Mouse (Mus musculus) myocyte (in vitro differentiated cells): ENCODE results near the gene Sdsl. TPM values are rescaled to one million over a fixed set of nuclear protein-coding genes. Genes with fewer than 3 reads are reported as not detected.

Source experiments
- H3K27me3 ChIP-seq: one replicate; pipeline ENCODE4 v1.6.1; 2011; ENCODE audit not compliant: control insufficient read depth, insufficient read depth, insufficient read length
- H3K36me3 ChIP-seq: one replicate; pipeline ENCODE4 v1.6.1; 2011; ENCODE audit not compliant: control insufficient read depth, insufficient read depth
- H3K4me2 ChIP-seq: one replicate; pipeline ENCODE4 v1.6.1; 2011; ENCODE audit warnings: low read depth, control low read depth
- H3K4me3 ChIP-seq: one replicate; pipeline ENCODE4 v1.5.1; 2011; ENCODE audit warnings: mild to moderate bottlenecking, control low read depth, moderate library complexity
- H3K79me2 ChIP-seq: one replicate; pipeline ENCODE4 v1.6.1; 2011; ENCODE audit not compliant: control insufficient read depth, insufficient read depth
- H3ac ChIP-seq: one replicate; pipeline ENCODE4 v1.6.1; 2011; ENCODE audit not compliant: control insufficient read depth, insufficient read length
- CEBPB ChIP-seq: IDR thresholded peaks from 2 replicates; pipeline ENCODE4 v1.6.1; 2011; ENCODE audit warnings: mild to moderate bottlenecking, moderate library complexity; ENCODE audit not compliant: poor library complexity, insufficient read depth, severe bottlenecking
- E2F4 ChIP-seq: IDR thresholded peaks from one replicate; pipeline ENCODE4 v1.6.1; 2011; ENCODE audit warnings: mild to moderate bottlenecking, control low read depth, moderate library complexity; ENCODE audit not compliant: insufficient read depth
- MAX ChIP-seq: IDR thresholded peaks from one replicate; pipeline ENCODE4 v1.6.1; 2011; ENCODE audit warnings: low read depth, mild to moderate bottlenecking, control low read depth
- MYOD1 ChIP-seq, 3 experiments: IDR thresholded peaks; one replicate each; pipeline ENCODE4 v1.6.1; 2011; ENCODE audit warnings: control low read depth in 2 of 3, low read depth in 2 of 3, mild to moderate bottlenecking in 2 of 3, moderate library complexity in 1 of 3; ENCODE audit not compliant: insufficient read length in 2 of 3, control insufficient read depth in 1 of 3
- MYOG ChIP-seq, 3 experiments: IDR thresholded peaks; one replicate each; pipeline ENCODE4 v1.6.1; 2011; ENCODE audit warnings: control low read depth in 2 of 3, low read depth in 2 of 3, mild to moderate bottlenecking in 2 of 3; ENCODE audit not compliant: insufficient read length in 2 of 3, control insufficient read depth in 1 of 3, insufficient read depth in 1 of 3
- POLR2A ChIP-seq: IDR thresholded peaks from one replicate; pipeline ENCODE4 v1.6.1; 2011; ENCODE audit warnings: low read depth, mild to moderate bottlenecking, control low read depth, moderate library complexity; ENCODE audit not compliant: insufficient read length
- POLR2AphosphoS2 ChIP-seq: IDR thresholded peaks from one replicate; pipeline ENCODE4 v1.6.1; 2011; ENCODE audit warnings: low read depth, control low read depth; ENCODE audit not compliant: insufficient read length
- REST ChIP-seq: IDR thresholded peaks from one replicate; pipeline ENCODE4 v1.6.1; 2011; ENCODE audit warnings: mild to moderate bottlenecking, control low read depth, moderate library complexity; ENCODE audit not compliant: insufficient read depth, insufficient read length
- SRF ChIP-seq: IDR thresholded peaks from one replicate; pipeline ENCODE4 v1.6.1; 2011; ENCODE audit warnings: low read depth; ENCODE audit not compliant: control insufficient read depth, insufficient read length
- TCF12 ChIP-seq: IDR thresholded peaks from one replicate; pipeline ENCODE4 v1.6.1; 2011; ENCODE audit warnings: mild to moderate bottlenecking, control low read depth; ENCODE audit not compliant: poor library complexity, insufficient read depth, severe bottlenecking
- TCF3 ChIP-seq: IDR thresholded peaks from one replicate; pipeline ENCODE4 v1.6.1; 2011; ENCODE audit warnings: low read depth, control low read depth; ENCODE audit not compliant: insufficient read length
- USF1 ChIP-seq: IDR thresholded peaks from one replicate; pipeline ENCODE4 v1.6.1; 2011; ENCODE audit warnings: low read depth, mild to moderate bottlenecking, control low read depth, moderate library complexity
- polyA plus RNA-seq: library from polyadenylated mRNA; unstranded; fragments of >200 nt; fragmentation: generic; extraction: Trizol; gene quantifications from one replicate; pipeline ENCODE4 v1.2.1, GENCODE M21; 2012; ENCODE audit warnings: missing spikeins

Sdsl gene
- polyA plus RNA-seq, 1 experiment: 1.4 TPM

DNA sequence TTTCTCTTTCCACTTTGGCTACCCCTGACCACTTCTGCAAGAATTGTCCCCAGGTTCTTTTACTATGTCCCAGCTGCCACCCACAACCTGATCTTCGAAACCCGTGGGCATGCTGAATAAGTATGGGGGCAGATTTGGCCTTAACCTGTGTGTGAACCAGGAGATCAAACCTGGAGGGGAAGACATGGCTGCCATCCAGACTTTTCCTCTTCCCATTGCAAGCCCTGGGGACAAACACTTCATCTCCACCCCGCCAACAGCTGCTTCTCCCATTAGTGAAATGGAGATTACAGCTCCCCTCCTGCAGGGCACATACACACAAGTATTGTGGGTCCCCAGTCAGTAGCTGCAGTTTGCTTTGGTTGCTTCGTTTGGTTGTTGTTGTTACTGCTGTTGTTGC, 34.7 kb upstream of the Sdsl start:
- Histone ChIP-seq H3K4me3 (no peak overlapping the region), H3K79me2 (peaks cover 5% of the 10 kb centered on the region), H3K27me3 (no peaks in the 10 kb centered on the region), H3K36me3 (no peaks in the 10 kb centered on the region), H3K4me2 (no peak overlapping the region), H3ac (no peak overlapping the region)
- no peak for TF ChIP-seq CEBPB
- no peak for TF ChIP-seq TCF12
- no peak for TF ChIP-seq SRF
- no peak for TF ChIP-seq TCF3
- TF ChIP-seq MYOD1 (IDR thresholded peaks at IDR 0.05; ENCODE audit: control insufficient read depth in 1 of 3, insufficient read length in 2 of 3, low read depth in 2 of 3): no peak
- no peak for TF ChIP-seq USF1
- TF ChIP-seq REST: no peak
- no peak for TF ChIP-seq MYOG (IDR thresholded peaks at IDR 0.05; ENCODE audit: control insufficient read depth in 1 of 3, insufficient read depth in 1 of 3, insufficient read length in 2 of 3, low read depth in 2 of 3)
- no peak for TF ChIP-seq POLR2A
- no peak for TF ChIP-seq POLR2AphosphoS2
- no peak for TF ChIP-seq MAX
- TF ChIP-seq E2F4: no peak

DNA sequence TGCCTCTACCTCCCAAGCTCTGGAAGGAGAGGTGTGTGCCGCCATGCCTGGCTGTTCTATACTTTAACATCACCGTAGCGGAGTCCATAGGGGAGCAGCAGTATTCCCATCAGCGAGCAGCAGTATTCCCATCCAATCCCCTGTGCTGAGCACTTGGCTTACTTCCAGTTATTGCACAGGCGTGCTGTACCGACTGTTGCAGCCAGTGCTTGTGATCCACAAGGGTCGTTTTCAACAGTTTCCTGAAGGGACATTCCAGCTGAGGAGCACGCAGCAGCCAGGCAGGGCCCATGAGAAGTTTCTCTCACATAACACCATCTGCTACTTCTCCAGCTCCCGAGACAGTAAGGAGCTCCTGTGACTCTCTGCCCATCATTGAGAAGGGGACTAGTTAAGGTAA, 33.9 kb upstream of the Sdsl start:
- no peaks in the 10 kb centered on the region for H3K36me3 ChIP-seq
- no peak overlapping the region for H3K4me2 ChIP-seq
- no peak overlapping the region for H3K4me3 ChIP-seq
- TF ChIP-seq POLR2AphosphoS2 (no peak), E2F4 (no peak), TCF12 (no peak), MYOD1 (IDR thresholded peaks at IDR 0.05; ENCODE audit: control insufficient read depth in 1 of 3, insufficient read length in 2 of 3, low read depth in 2 of 3) (no peak), REST (no peak), MAX (no peak), CEBPB (no peak), SRF (no peak), MYOG (IDR thresholded peaks at IDR 0.05; ENCODE audit: control insufficient read depth in 1 of 3, insufficient read depth in 1 of 3, insufficient read length in 2 of 3, low read depth in 2 of 3) (no peak), POLR2A (no peak), USF1 (no peak), TCF3 (no peak)
- H3K79me2 ChIP-seq: no peaks in the 10 kb centered on the region
- H3ac ChIP-seq: no peak overlapping the region
- no peaks in the 10 kb centered on the region for H3K27me3 ChIP-seq

DNA sequence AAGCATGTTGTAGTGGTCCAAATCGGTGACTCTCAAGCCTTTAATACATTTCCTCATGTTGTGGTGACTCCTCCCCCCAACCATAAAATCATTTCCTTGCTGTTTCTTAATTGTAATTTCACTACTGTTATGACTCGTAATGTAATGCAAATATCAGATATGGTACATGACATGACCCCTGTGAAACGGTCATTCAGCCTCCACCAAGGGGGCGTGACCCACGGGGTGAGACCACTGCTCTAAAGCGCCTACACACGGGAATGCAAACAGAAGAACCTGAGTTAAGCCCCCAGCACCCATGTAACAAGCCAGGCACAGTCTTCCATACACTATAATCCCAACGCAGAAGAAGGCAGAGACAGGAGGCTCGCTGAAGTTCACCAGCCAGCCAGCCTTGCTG, 33.2 kb upstream of the Sdsl start:
- no peaks in the 10 kb centered on the region for H3K36me3 ChIP-seq
- no peak for TF ChIP-seq TCF12
- no peak overlapping the region for H3ac ChIP-seq
- H3K4me2 ChIP-seq: peak overlapping the region; percentile 31
- H3K4me3 ChIP-seq: no peak overlapping the region
- H3K79me2 ChIP-seq: peaks cover 5% of the 10 kb centered on the region
- no peaks in the 10 kb centered on the region for H3K27me3 ChIP-seq

DNA sequence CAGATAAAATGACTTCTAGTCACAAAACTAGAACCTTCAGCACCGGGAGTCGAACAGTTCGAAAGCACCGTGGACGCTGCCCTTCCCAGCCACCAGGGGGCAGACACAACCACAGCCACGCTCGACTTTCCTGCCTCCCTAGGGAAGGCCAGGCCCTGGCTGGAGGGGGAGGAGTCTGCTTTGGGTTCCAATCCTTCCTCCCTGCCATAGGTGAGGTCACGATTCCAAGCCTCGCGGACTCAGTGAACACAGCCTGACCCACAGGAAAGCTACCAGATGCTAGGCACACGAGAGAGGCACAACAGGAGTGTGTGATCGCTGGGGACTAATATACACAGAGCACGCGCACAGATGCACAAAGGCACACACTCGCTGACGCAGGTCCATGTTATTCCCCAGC, 32.8 kb upstream of the Sdsl start:
- peak overlapping the region; percentile 31 for H3K4me2 ChIP-seq
- no peaks in the 10 kb centered on the region for H3K27me3 ChIP-seq
- TF ChIP-seq CEBPB: no peak
- TF ChIP-seq MAX: no peak
- TF ChIP-seq POLR2A: no peak
- H3K36me3 ChIP-seq: no peaks in the 10 kb centered on the region
- H3K79me2 ChIP-seq: peaks cover 9% of the 10 kb centered on the region
- H3K4me3 ChIP-seq: no peak overlapping the region
- no peak overlapping the region for H3ac ChIP-seq

DNA sequence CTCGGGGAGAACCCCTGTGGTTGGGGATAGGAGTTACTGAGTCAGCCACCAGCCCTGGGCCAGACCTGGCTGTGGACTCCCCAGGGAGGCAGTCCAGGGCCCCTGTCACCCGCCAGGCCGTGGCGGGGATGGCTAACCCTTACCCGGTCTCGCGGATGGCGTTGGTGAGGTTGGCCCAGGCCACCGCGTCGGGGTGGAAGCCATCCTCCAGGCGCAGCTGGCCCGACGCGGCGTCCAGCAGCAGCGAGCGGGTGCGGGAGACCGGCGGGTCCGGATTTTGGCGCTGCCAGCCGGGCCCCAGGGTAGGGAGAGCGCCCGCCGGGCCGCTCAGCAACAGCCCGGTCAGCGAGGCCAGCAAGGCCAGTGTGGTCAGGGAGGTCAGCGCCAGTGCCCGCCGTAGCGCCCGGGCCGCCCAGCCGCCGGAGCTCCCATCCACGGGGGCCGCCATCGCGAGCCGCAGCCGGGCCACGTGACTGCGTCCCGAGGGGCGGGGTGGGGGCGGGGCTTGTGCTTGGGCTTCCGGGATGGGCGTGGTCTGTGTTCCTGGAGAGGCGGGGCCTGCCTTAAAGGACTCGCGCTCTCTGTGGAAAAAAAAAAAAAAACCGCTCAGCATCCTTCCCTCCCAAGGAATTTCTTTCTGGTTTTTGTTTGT, 30.7 kb upstream of the Sdsl start, which contains the start of gene Plbd2:
Gene Plbd2 (minus strand): TSS at position 482 of the 652 bp plus-strand sequence.
- Histone ChIP-seq H3K4me2 (peak within 1 kb of the TSS; percentile 93), H3K27me3 (no peaks in the 10 kb centered on the region), H3K4me3 (peak within 1 kb of the TSS; percentile 47), H3K36me3 (no peaks in the 10 kb centered on the region), H3ac (peak within 1 kb of the TSS; percentile 86), H3K79me2 (peaks cover 19% of the 10 kb centered on the region)
- TF ChIP-seq POLR2AphosphoS2 (peak; percentile 80), REST (no peak), E2F4 (no peak), TCF3 (no peak), MAX (no peak), MYOD1 (IDR thresholded peaks at IDR 0.05; ENCODE audit: control insufficient read depth in 1 of 3, insufficient read length in 2 of 3, low read depth in 2 of 3) (peak in 1 of 3 experiments; percentile 25), CEBPB (no peak), MYOG (IDR thresholded peaks at IDR 0.05; ENCODE audit: control insufficient read depth in 1 of 3, insufficient read depth in 1 of 3, insufficient read length in 2 of 3, low read depth in 2 of 3) (peak in 2 of 3 experiments; percentile 8 to 10), POLR2A (peak; percentile 90), USF1 (peak; percentile 68), TCF12 (no peak), SRF (no peak)
